Mouse (Mus musculus): Measurements from ENCODE around the gene Svop. TPM values are rescaled to one million over a fixed set of nuclear protein-coding genes. Genes with fewer than 3 reads are reported as not detected.

The Svop gene
- polyA plus RNA-seq, 1 experiment from 2014 or later = 1.4 TPM

DNA sequence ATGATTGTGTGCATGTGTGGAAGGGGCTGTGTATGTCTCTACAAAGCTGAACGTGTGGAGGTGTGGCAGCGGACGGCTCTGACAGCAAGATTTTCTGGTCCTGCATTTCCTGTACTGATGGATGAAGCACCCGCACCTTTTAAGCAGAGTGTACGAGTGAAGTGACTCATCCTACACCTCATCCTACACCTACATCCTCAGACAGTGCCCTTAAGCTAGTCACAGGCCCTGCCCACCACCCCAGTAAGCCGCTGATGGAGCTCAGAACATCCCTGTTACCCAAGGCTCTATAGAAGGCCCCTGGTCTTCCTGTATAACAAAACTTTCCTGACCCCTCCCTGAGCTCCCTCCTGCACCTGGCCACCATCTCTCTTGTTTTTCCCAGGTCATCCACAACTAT is 67.0 kb downstream of the Svop start:
- H3K36me3 ChIP-seq (ENCODE audit: control insufficient read depth, insufficient read depth) = no peaks in the 10 kb centered on the region
- no peak overlapping the region for H3K4me3 ChIP-seq (ENCODE audit: low read depth, low read length)
- H3K9ac ChIP-seq (ENCODE audit: low read depth, low read length) = no peak overlapping the region
- ATAC-seq = no peak
- TF ChIP-seq CTCF (IDR thresholded peaks at IDR 0.05; ENCODE audit: low read depth) = no peak
- H3K27me3 ChIP-seq (replicated peaks; ENCODE audit: control insufficient read depth, insufficient read depth, low read length) = no peaks in the 10 kb centered on the region
- 63% methylated on average over 6 of the region's 6 CpGs for WGBS
- H3K27ac ChIP-seq (ENCODE audit: low read depth, low read length) = no peak overlapping the region
- H3K4me1 ChIP-seq (replicated peaks; ENCODE audit: control insufficient read depth, insufficient read depth, low read length) = no peaks in the 10 kb centered on the region
- no peak overlapping the region for H3K4me2 ChIP-seq (replicated peaks; ENCODE audit: low read depth)
- no peaks in the 10 kb centered on the region for H3K9me3 ChIP-seq (ENCODE audit: control insufficient read depth)

DNA sequence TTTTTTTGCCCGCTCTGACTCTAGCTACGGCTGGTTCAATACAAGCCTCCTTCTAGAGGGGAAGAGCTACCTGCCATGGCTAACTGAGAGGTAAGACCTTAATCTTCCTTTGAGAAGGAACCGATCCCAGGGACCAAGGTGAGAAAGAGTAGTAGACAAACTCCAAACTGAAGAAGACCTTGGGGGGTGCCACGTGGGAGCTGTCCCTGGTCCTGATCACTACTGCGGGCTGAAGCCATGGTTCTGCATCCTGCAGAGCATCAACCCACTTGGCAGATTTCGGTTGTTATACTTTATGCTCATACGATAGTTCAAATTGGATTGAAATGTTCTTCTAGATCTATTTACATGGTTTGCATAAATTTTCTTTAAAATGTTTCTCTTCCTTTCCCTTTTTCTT is 76.2 kb downstream of the Svop start:
- TF ChIP-seq CTCF (IDR thresholded peaks at IDR 0.05; ENCODE audit: low read depth) = no peak
- 64% methylated on average over 7 of the region's 7 CpGs for WGBS

DNA sequence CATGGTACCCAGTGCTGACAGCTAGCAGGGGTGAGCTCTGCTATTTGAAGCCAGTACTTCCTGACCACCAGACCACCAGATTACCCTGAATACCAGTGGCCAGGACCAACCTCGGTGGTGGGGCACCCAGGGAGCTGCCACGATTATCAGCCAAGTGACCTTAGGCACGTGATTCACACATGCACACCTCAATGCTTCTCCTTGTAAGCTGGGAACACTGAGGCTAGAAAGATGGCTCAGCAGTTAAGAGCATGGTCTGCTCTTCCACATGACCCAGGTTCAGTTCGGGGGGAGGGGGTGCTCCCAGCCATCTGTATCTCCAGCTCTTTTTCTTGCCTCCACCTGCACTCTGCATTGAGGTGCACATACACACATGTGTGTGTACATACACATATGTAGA is 82.3 kb downstream of the Svop start:
- WGBS = 44% methylated on average over 4 of the region's 4 CpGs
- no peak overlapping the region for H3K4me2 ChIP-seq (replicated peaks; ENCODE audit: low read depth)
- no peaks in the 10 kb centered on the region; the same call in 1 of the 2 replicates for H3K4me1 ChIP-seq (replicated peaks; ENCODE audit: control insufficient read depth, insufficient read depth, low read length)
- no peak for TF ChIP-seq CTCF (IDR thresholded peaks at IDR 0.05; ENCODE audit: low read depth)
- no peak for ATAC-seq
- peaks cover 4% of the 10 kb centered on the region; the same call in 1 of the 2 replicates for H3K36me3 ChIP-seq (ENCODE audit: control insufficient read depth, insufficient read depth)
- H3K27ac ChIP-seq (ENCODE audit: low read depth, low read length) = no peak overlapping the region
- no peak overlapping the region for H3K4me3 ChIP-seq (ENCODE audit: low read depth, low read length)
- no peaks in the 10 kb centered on the region for H3K27me3 ChIP-seq (replicated peaks; ENCODE audit: control insufficient read depth, insufficient read depth, low read length)
- H3K9me3 ChIP-seq (ENCODE audit: control insufficient read depth) = no peaks in the 10 kb centered on the region
- H3K9ac ChIP-seq (ENCODE audit: low read depth, low read length) = no peak overlapping the region

More for the DNA sequence above, 76.2 kb downstream of the Svop start:
- Histone ChIP-seq H3K9ac (ENCODE audit: low read depth, low read length) (no peak overlapping the region), H3K4me2 (replicated peaks; ENCODE audit: low read depth) (no peak overlapping the region), H3K27me3 (replicated peaks; ENCODE audit: control insufficient read depth, insufficient read depth, low read length) (no peaks in the 10 kb centered on the region), H3K27ac (ENCODE audit: low read depth, low read length) (no peak overlapping the region), H3K4me1 (replicated peaks; ENCODE audit: control insufficient read depth, insufficient read depth, low read length) (no peaks in the 10 kb centered on the region), H3K36me3 (ENCODE audit: control insufficient read depth, insufficient read depth) (peaks cover 4% of the 10 kb centered on the region; the same call in 1 of the 2 replicates), H3K4me3 (ENCODE audit: low read depth, low read length) (no peak overlapping the region), H3K9me3 (ENCODE audit: control insufficient read depth) (no peaks in the 10 kb centered on the region)
- no peak for ATAC-seq

DNA sequence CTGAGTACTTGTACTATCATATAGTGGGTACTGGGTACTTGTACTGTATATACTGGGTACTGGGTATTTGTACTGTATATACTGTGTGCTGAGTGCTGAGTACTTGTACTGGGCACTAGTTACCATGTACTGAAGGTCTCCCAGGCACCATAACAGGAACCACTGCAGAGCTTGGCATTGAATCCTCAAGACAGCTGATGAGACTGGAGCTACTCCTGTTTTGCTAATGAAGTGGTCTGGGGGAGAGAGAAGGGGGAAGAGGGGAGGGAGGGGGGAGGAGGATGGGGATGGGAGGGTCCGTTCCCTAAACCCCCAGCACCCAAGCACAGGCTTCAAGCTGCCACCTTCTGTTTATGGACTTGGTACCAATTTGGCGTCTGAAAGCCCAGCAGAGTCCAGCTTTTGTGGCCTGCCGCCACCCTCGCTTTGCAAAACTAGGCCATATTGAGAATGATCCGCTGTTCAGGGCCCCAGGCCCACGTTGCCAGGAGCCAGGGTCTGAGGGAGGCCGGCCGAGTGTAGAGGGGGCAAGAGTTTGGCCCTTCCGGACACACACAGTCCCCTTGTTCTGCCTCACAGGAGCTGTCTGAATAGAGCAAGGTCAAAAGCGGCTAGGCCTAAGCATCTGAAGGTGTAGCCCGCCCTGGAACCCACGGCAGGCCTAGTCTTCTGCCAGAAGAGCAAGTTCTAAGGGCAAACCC is 83.5 kb downstream of the Svop start:
- no peak overlapping the region for H3K9ac ChIP-seq (ENCODE audit: low read depth, low read length)
- H3K4me2 ChIP-seq (replicated peaks; ENCODE audit: low read depth) = no peak overlapping the region
- H3K4me3 ChIP-seq (ENCODE audit: low read depth, low read length) = no peak overlapping the region
- H3K36me3 ChIP-seq (ENCODE audit: control insufficient read depth, insufficient read depth) = no peaks in the 10 kb centered on the region
- H3K27ac ChIP-seq (ENCODE audit: low read depth, low read length) = no peak overlapping the region
- no peak for ATAC-seq
- H3K9me3 ChIP-seq (ENCODE audit: control insufficient read depth) = no peaks in the 10 kb centered on the region
- no peak for TF ChIP-seq CTCF (IDR thresholded peaks at IDR 0.05; ENCODE audit: low read depth)
- 88% methylated on average over 12 of the region's 12 CpGs for WGBS
- H3K27me3 ChIP-seq (replicated peaks; ENCODE audit: control insufficient read depth, insufficient read depth, low read length) = no peaks in the 10 kb centered on the region
- peaks cover 9% of the 10 kb centered on the region; the same call in 1 of the 2 replicates for H3K4me1 ChIP-seq (replicated peaks; ENCODE audit: control insufficient read depth, insufficient read depth, low read length)

DNA sequence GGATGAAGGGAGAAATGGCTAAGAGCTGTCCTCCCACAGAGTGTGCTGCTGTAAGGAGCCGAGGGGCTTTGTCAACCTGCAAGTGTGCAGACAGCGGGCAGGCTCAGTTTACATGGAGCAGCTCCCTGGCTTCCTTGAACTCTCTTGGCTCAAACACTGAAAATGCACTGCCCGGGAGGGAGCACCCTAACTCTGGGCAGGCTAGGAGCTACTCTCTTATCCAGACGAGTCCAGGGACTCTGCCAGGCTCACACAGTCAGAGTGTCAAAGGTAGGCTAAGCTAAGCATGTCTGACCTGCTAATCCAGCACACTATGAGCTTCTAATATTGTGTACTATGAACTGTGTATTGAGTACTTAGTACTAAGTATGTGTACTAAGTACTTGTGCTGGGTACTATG is 84.4 kb downstream of the Svop start:
- Histone ChIP-seq H3K36me3 (ENCODE audit: control insufficient read depth, insufficient read depth) (no peaks in the 10 kb centered on the region), H3K27ac (ENCODE audit: low read depth, low read length) (no peak overlapping the region), H3K9ac (ENCODE audit: low read depth, low read length) (no peak overlapping the region), H3K4me3 (ENCODE audit: low read depth, low read length) (no peak overlapping the region), H3K4me1 (replicated peaks; ENCODE audit: control insufficient read depth, insufficient read depth, low read length) (peaks cover 9% of the 10 kb centered on the region; the same call in 1 of the 2 replicates), H3K9me3 (ENCODE audit: control insufficient read depth) (no peaks in the 10 kb centered on the region), H3K27me3 (replicated peaks; ENCODE audit: control insufficient read depth, insufficient read depth, low read length) (no peaks in the 10 kb centered on the region), H3K4me2 (replicated peaks; ENCODE audit: low read depth) (no peak overlapping the region)
- WGBS = 71% methylated on average over 4 of the region's 4 CpGs
- no peak for ATAC-seq
- no peak for TF ChIP-seq CTCF (IDR thresholded peaks at IDR 0.05; ENCODE audit: low read depth)

DNA sequence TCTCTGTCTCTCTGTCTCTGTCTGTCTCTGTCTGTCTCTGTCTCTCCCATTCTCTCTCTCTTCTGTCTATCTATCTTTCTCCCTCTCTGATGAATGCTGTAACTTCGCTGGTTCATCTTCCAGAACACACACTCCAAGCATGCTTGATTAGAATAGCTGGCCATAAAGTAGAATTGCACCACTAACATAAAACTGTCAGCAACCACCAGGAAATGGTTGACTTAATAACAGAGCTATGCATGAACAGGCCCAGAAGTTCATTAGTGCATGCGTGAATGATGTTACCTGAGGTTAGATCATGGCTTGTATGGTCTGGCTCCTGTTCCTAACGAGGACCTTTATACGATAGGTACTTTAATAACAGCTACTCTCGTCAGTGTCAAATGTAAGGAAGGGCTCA is 86.3 kb downstream of the Svop start:
- 34% methylated on average over 5 of the region's 5 CpGs for WGBS
- Histone ChIP-seq H3K9me3 (ENCODE audit: control insufficient read depth) (no peaks in the 10 kb centered on the region), H3K4me1 (replicated peaks; ENCODE audit: control insufficient read depth, insufficient read depth, low read length) (peaks cover 9% of the 10 kb centered on the region; the same call in 1 of the 2 replicates), H3K4me3 (ENCODE audit: low read depth, low read length) (no peak overlapping the region), H3K4me2 (replicated peaks; ENCODE audit: low read depth) (peak overlapping the region; percentile 49), H3K27ac (ENCODE audit: low read depth, low read length) (peak overlapping the region; percentile 55), H3K9ac (ENCODE audit: low read depth, low read length) (no peak overlapping the region), H3K36me3 (ENCODE audit: control insufficient read depth, insufficient read depth) (no peaks in the 10 kb centered on the region), H3K27me3 (replicated peaks; ENCODE audit: control insufficient read depth, insufficient read depth, low read length) (no peaks in the 10 kb centered on the region)
- ATAC-seq = peak; percentile 82
- no peak for TF ChIP-seq CTCF (IDR thresholded peaks at IDR 0.05; ENCODE audit: low read depth)

Data from intestine, postnatal 0 days (tissue).